Mouse (Mus musculus) layer of hippocampus, adult 18-20 months (tissue): ENCODE measurements around the gene Mul1. TPM values are rescaled to one million over a fixed set of nuclear protein-coding genes. Genes with fewer than 3 reads are reported as not detected.
"Not testable (repeated sequence)": the region's sequence is repeated elsewhere in the genome, so short reads cannot be mapped to it uniquely, and the experiment has no call there.

ENCODE experiments used
- DNase-seq, 2 experiments: peaks; one replicate each; pipeline ENCODE4 v3.0.0; 2022; ENCODE audit warnings: low spot score in 2 of 2
- long read RNA-seq: library from polyadenylated mRNA; stranded (forward); transcript quantifications from one replicate; pipeline ENCODE4 v2.0.0, GENCODE M21; 2021
- total RNA-seq, 2 experiments: library from RNA; stranded (reverse); gene quantifications; 2 replicates each; pipeline ENCODE4 v1.2.3; 2021

Gene Mul1
- total RNA-seq, result 10 to 100 TPM; 67.3 to 68.5 TPM
- long read RNA-seq, transcript Mul1-201 (4 exons, 3,733 nt), result major isoform, 15 of 31 reads
- long read RNA-seq, partial matches to known transcripts, result 0 of 31 reads
- long read RNA-seq, other reads (novel, unspliced or antisense), result 16 of 31 reads

GRCm38 (mm10) chr4:138434347-138435316 lies at the start of gene Mul1:
Gene Mul1 (plus strand): TSS chr4:138434671.
- peak; percentile 96 to 97 for DNase-seq

- peak in 1 of 2 experiments; percentile 55 for DNase-seq
Observed at GRCm38 (mm10) chr4:138393703-138394102, 40.8 kb upstream of the Mul1 start.

- DNase-seq, result peak; percentile 58 to 72
Observed at GRCm38 (mm10) chr4:138395087-138395970, 39.1 kb upstream of the Mul1 start.

- peak; percentile 81 to 84 for DNase-seq
Observed at GRCm38 (mm10) chr4:138395971-138396645, 38.4 kb upstream of the Mul1 start, which contains the start of gene Fam43b. Gene Fam43b (minus strand): TSS chr4:138396528.

- no peak for DNase-seq
Observed at GRCm38 (mm10) chr4:138396711-138397110, 37.8 kb upstream of the Mul1 start.

- DNase-seq, result no peak
Observed at GRCm38 (mm10) chr4:138404806-138405205, 29.7 kb upstream of the Mul1 start.

- DNase-seq, result no peak
Observed at GRCm38 (mm10) chr4:138407479-138408194, 26.8 kb upstream of the Mul1 start.

GRCm38 (mm10) chr4:138411011-138411410 lies 23.5 kb upstream of the Mul1 start:
- DNase-seq, result no peak

GRCm38 (mm10) chr4:138411504-138412121 lies 22.9 kb upstream of the Mul1 start:
- no peak for DNase-seq

GRCm38 (mm10) chr4:138414725-138415124 lies 19.7 kb upstream of the Mul1 start:
- DNase-seq, result peak in 1 of 2 experiments; percentile 67

- DNase-seq, result peak in 1 of 2 experiments; percentile 75
Observed at GRCm38 (mm10) chr4:138415991-138416390, 18.5 kb upstream of the Mul1 start.

- no peak for DNase-seq
Observed at GRCm38 (mm10) chr4:138416414-138416813, 18.1 kb upstream of the Mul1 start.

- DNase-seq, result no peak
Observed at GRCm38 (mm10) chr4:138417882-138418281, 16.6 kb upstream of the Mul1 start.

GRCm38 (mm10) chr4:138418340-138418957 lies 16.0 kb upstream of the Mul1 start:
- peak in 1 of 2 experiments; percentile 46 for DNase-seq

GRCm38 (mm10) chr4:138425028-138425427 lies 9.4 kb upstream of the Mul1 start:
- no peak for DNase-seq

- DNase-seq, result not testable (repeated sequence)
Observed at GRCm38 (mm10) chr4:138425604-138426003, 8.9 kb upstream of the Mul1 start.

- DNase-seq, result peak; percentile 85 to 96
Observed at GRCm38 (mm10) chr4:138426778-138427705, 7.4 kb upstream of the Mul1 start.

- peak in 1 of 2 experiments; percentile 59 for DNase-seq
Observed at GRCm38 (mm10) chr4:138429778-138430177, 4.7 kb upstream of the Mul1 start.
